Mouse (Mus musculus) kidney, embryonic 15.5 days (tissue): ENCODE measurements around the gene Ccdc187. TPM values are rescaled to one million over a fixed set of nuclear protein-coding genes. Genes with fewer than 3 reads are reported as not detected.
A peak's percentile ranks its signal among the peaks of the same experiment; 100 is the strongest.

Experiments used
- ATAC-seq: fragments of 200-750 bp; cut with Nextera tagmentation; replicated peaks from 2 replicates; pipeline ENCODE4 v1.8.0; 2017; ENCODE audit warnings: moderate TSS enrichment; ENCODE audit not compliant: low FRiP score
- H3K27ac ChIP-seq: fragments of 300-500 bp; sonication (generic); 2 replicates; pipeline ENCODE4 v1.5.1; 2015; ENCODE audit warnings: mild to moderate bottlenecking, inconsistent platforms
- H3K27me3 ChIP-seq: fragments of 300-500 bp; sonication (generic); 2 replicates; pipeline ENCODE4 v1.6.1; 2015; ENCODE audit warnings: inconsistent platforms
- H3K36me3 ChIP-seq: fragments of 300-500 bp; sonication (generic); 2 replicates; pipeline ENCODE4 v1.6.1; 2015; ENCODE audit warnings: inconsistent platforms
- H3K4me1 ChIP-seq: fragments of 300-500 bp; sonication (generic); 2 replicates; pipeline ENCODE4 v1.6.1; 2015; ENCODE audit warnings: inconsistent platforms
- H3K4me2 ChIP-seq: fragments of 300-500 bp; sonication (generic); 2 replicates; pipeline ENCODE4 v1.6.1; 2015; ENCODE audit warnings: moderate library complexity, mild to moderate bottlenecking, inconsistent platforms
- H3K4me3 ChIP-seq: fragments of 300-500 bp; sonication (generic); replicated peaks from 2 replicates; pipeline ENCODE4 v1.5.1; 2015; ENCODE audit warnings: mild to moderate bottlenecking, inconsistent platforms
- H3K9ac ChIP-seq: fragments of 300-500 bp; sonication (generic); 2 replicates; pipeline ENCODE4 v1.6.1; 2015; ENCODE audit warnings: mild to moderate bottlenecking, inconsistent platforms
- H3K9me3 ChIP-seq: fragments of 300-500 bp; sonication (generic); replicated peaks from 2 replicates; pipeline ENCODE4 v1.6.1; 2016; ENCODE audit warnings: inconsistent platforms
- WGBS: fragments of 180-500 bp; shearing (Covaris S2); methylation state at CpG from one replicate; pipeline ENCODE4 v1.1.7; 2015; ENCODE audit warnings: mixed read lengths; 5-methylcytosine and 5-hydroxymethylcytosine counted together
- polyA plus RNA-seq: library from polyadenylated mRNA; unstranded; fragments of >200 nt; fragmentation: Nextera tagmentation; extraction: Ambion mirVana; gene quantifications from 2 replicates; pipeline ENCODE4 v1.2.1, GENCODE M21; 2015

The Ccdc187 gene
- polyA plus RNA-seq, 1 experiment from 2014 or later, result 0.04 TPM

DNA sequence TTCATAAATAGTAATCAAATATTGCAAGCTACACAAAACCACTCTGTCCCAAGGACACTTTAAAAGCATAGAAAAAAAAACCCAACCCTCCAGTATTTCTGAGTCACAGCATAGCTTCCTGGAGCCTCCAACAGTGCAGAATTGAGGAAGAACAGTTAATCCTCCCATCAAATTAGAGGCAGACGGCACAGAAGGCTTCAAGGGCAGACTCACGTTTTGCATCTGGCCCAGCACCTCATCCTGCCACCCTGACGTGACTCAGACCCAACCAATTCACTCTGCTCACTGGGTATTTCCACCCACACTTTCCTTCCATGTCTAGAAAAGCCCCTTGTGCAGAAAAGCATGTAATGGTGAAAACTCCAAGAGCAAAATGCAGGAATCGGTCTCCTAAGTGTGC lies 64.1 kb downstream of the Ccdc187 start:
- H3K9me3 ChIP-seq, result no peaks in the 10 kb centered on the region
- no peak overlapping the region for H3K27ac ChIP-seq
- WGBS, result 60% methylated on average over 4 of the region's 4 CpGs
- no peaks in the 10 kb centered on the region for H3K4me1 ChIP-seq
- H3K9ac ChIP-seq, result no peak overlapping the region
- H3K36me3 ChIP-seq, result no peaks in the 10 kb centered on the region
- no peaks in the 10 kb centered on the region for H3K27me3 ChIP-seq
- H3K4me2 ChIP-seq, result no peak overlapping the region
- ATAC-seq, result no peak
- no peak overlapping the region for H3K4me3 ChIP-seq

DNA sequence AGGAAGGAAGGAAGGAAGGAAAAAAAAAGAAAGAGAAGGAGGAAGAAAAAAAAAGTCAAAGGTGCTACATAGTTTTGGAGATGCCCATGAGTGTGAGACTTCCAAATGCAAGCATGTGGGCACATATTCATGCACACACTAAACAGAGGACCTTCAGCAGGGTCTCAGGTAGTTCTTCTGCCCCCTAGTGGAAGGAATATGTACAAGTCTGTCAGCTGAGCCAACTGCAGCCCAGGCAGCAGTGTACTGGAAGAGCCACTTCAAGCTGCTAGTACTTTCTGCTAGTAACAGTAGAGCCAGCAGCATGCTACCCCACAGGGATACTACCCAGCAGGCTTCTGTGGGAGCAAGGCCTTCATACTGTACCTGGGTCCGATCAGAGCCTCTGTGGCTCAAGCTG lies 66.6 kb downstream of the Ccdc187 start:
- H3K4me1 ChIP-seq, result no peaks in the 10 kb centered on the region
- peaks cover 20% of the 10 kb centered on the region for H3K36me3 ChIP-seq
- no peak overlapping the region for H3K4me2 ChIP-seq
- WGBS, result 66% methylated on average over 1 of the region's 1 CpGs
- no peak overlapping the region for H3K9ac ChIP-seq
- no peak overlapping the region for H3K27ac ChIP-seq
- no peaks in the 10 kb centered on the region for H3K9me3 ChIP-seq
- no peaks in the 10 kb centered on the region for H3K27me3 ChIP-seq
- no peak overlapping the region for H3K4me3 ChIP-seq
- ATAC-seq, result peak; percentile 66

- 89% methylated on average over 4 of the region's 4 CpGs for WGBS
- H3K4me2 ChIP-seq, result no peak overlapping the region
- H3K4me1 ChIP-seq, result no peaks in the 10 kb centered on the region
- ATAC-seq, result no peak
- H3K27me3 ChIP-seq, result no peaks in the 10 kb centered on the region
- H3K36me3 ChIP-seq, result peaks cover 42% of the 10 kb centered on the region
- no peak overlapping the region for H3K9ac ChIP-seq
- H3K4me3 ChIP-seq, result no peak overlapping the region
- no peak overlapping the region for H3K27ac ChIP-seq
- no peaks in the 10 kb centered on the region for H3K9me3 ChIP-seq
Observed at GRCm38 (mm10) chr2:26225242-26225641, 69.1 kb downstream of the Ccdc187 start.

GRCm38 (mm10) chr2:26223961-26224360 lies 70.4 kb downstream of the Ccdc187 start:
- H3K9ac ChIP-seq, result no peak overlapping the region
- no peaks in the 10 kb centered on the region for H3K27me3 ChIP-seq
- no peak for ATAC-seq
- no peaks in the 10 kb centered on the region for H3K9me3 ChIP-seq
- H3K36me3 ChIP-seq, result peaks cover 55% of the 10 kb centered on the region
- no peak overlapping the region for H3K27ac ChIP-seq
- no peak overlapping the region for H3K4me2 ChIP-seq
- H3K4me1 ChIP-seq, result no peaks in the 10 kb centered on the region
- H3K4me3 ChIP-seq, result no peak overlapping the region
- WGBS, result 92% methylated on average over 3 of the region's 3 CpGs

- Histone ChIP-seq H3K9ac (no peak overlapping the region), H3K36me3 (peaks cover 71% of the 10 kb centered on the region), H3K27me3 (no peaks in the 10 kb centered on the region), H3K9me3 (no peaks in the 10 kb centered on the region), H3K27ac (no peak overlapping the region), H3K4me2 (no peak overlapping the region), H3K4me3 (no peak overlapping the region), H3K4me1 (no peaks in the 10 kb centered on the region)
- WGBS, result 44% methylated on average over 3 of the region's 3 CpGs
- ATAC-seq, result no peak
Observed at GRCm38 (mm10) chr2:26214526-26214925, 79.8 kb downstream of the Ccdc187 start.

GRCm38 (mm10) chr2:26209566-26209965 lies 84.8 kb downstream of the Ccdc187 start:
- H3K27ac ChIP-seq, result no peak overlapping the region
- no peak overlapping the region for H3K4me3 ChIP-seq
- peaks cover 35% of the 10 kb centered on the region for H3K27me3 ChIP-seq
- H3K9ac ChIP-seq, result no peak overlapping the region
- WGBS, result 89% methylated on average over 3 of the region's 3 CpGs
- ATAC-seq, result no peak
- peaks cover 42% of the 10 kb centered on the region for H3K36me3 ChIP-seq
- no peaks in the 10 kb centered on the region for H3K9me3 ChIP-seq
- peaks cover 7% of the 10 kb centered on the region; the same call in 1 of the 2 replicates for H3K4me1 ChIP-seq
- H3K4me2 ChIP-seq, result no peak overlapping the region

GRCm38 (mm10) chr2:26208126-26208789 lies 86.1 kb downstream of the Ccdc187 start, which contains the start of gene Lhx3:
TSS of gene Lhx3 (minus strand) at chr2:26208289.
- peaks cover 48% of the 10 kb centered on the region for H3K27me3 ChIP-seq
- no peak within 1 kb of the TSS for H3K4me2 ChIP-seq
- H3K36me3 ChIP-seq, result peaks cover 29% of the 10 kb centered on the region
- no peaks in the 10 kb centered on the region for H3K9me3 ChIP-seq
- no peak within 1 kb of the TSS for H3K4me3 ChIP-seq
- no peak within 1 kb of the TSS for H3K27ac ChIP-seq
- 5% methylated on average over 19 of the region's 19 CpGs for WGBS
- peak; percentile 92 for ATAC-seq
- H3K4me1 ChIP-seq, result peaks cover 7% of the 10 kb centered on the region; the same call in 1 of the 2 replicates
- H3K9ac ChIP-seq, result no peak within 1 kb of the TSS

GRCm38 (mm10) chr2:26207559-26207958 lies 86.8 kb downstream of the Ccdc187 start:
- no peak overlapping the region for H3K27ac ChIP-seq
- WGBS, result 6% methylated on average over 9 of the region's 9 CpGs
- ATAC-seq, result no peak

DNA sequence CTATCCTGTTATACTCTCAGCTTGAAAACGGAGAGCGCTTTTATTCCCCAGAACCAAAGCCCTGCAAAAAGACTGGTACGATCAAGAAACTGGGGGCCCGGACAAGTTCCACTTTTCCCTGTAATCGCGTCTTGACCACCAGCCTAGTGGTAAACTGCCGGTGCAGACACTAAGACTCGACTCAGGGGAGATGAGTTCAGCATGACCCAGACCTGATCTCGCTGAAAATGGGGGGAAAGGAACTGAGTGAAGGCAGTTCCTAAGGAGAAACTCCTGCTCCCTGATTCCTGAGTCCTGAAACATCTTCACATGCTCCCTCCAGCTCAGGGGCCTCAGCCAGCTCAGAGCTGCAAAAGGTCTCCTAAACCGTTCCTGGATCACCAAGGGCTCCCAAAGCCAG lies 88.6 kb downstream of the Ccdc187 start:
- Histone ChIP-seq H3K4me3 (no peak overlapping the region), H3K4me2 (no peak overlapping the region), H3K27me3 (peaks cover 73% of the 10 kb centered on the region), H3K36me3 (peaks cover 12% of the 10 kb centered on the region), H3K9ac (no peak overlapping the region), H3K9me3 (no peaks in the 10 kb centered on the region), H3K4me1 (peaks cover 19% of the 10 kb centered on the region), H3K27ac (no peak overlapping the region)
- 8% methylated on average over 10 of the region's 10 CpGs for WGBS
- ATAC-seq, result no peak

More at GRCm38 (mm10) chr2:26207559-26207958, 86.8 kb downstream of the Ccdc187 start:
- Histone ChIP-seq H3K36me3 (peaks cover 29% of the 10 kb centered on the region), H3K4me1 (peaks cover 12% of the 10 kb centered on the region), H3K4me3 (no peak overlapping the region), H3K9me3 (no peaks in the 10 kb centered on the region), H3K27me3 (peaks cover 55% of the 10 kb centered on the region), H3K9ac (no peak overlapping the region), H3K4me2 (no peak overlapping the region)

GRCm38 (mm10) chr2:26205126-26205525 lies 89.2 kb downstream of the Ccdc187 start:
- peaks cover 23% of the 10 kb centered on the region for H3K4me1 ChIP-seq
- no peak for ATAC-seq
- peaks cover 79% of the 10 kb centered on the region for H3K27me3 ChIP-seq
- no peak overlapping the region for H3K9ac ChIP-seq
- WGBS, result 1% methylated on average over 16 of the region's 16 CpGs
- H3K4me2 ChIP-seq, result no peak overlapping the region
- no peaks in the 10 kb centered on the region for H3K9me3 ChIP-seq
- no peak overlapping the region for H3K27ac ChIP-seq
- H3K36me3 ChIP-seq, result peaks cover 6% of the 10 kb centered on the region
- H3K4me3 ChIP-seq, result no peak overlapping the region

GRCm38 (mm10) chr2:26202849-26203475 lies 91.4 kb downstream of the Ccdc187 start:
- H3K9me3 ChIP-seq, result no peaks in the 10 kb centered on the region
- WGBS, result under 1% methylated on average over 36 of the region's 36 CpGs
- H3K4me1 ChIP-seq, result peaks cover 41% of the 10 kb centered on the region
- H3K4me2 ChIP-seq, result no peak overlapping the region
- peaks cover 100% of the 10 kb centered on the region for H3K27me3 ChIP-seq
- H3K27ac ChIP-seq, result no peak overlapping the region
- H3K4me3 ChIP-seq, result 0 out of 2 replicates have a peak overlapping the region, but pooled peaks have one; percentile 15
- no peak for ATAC-seq
- H3K9ac ChIP-seq, result no peak overlapping the region
- no peaks in the 10 kb centered on the region for H3K36me3 ChIP-seq

DNA sequence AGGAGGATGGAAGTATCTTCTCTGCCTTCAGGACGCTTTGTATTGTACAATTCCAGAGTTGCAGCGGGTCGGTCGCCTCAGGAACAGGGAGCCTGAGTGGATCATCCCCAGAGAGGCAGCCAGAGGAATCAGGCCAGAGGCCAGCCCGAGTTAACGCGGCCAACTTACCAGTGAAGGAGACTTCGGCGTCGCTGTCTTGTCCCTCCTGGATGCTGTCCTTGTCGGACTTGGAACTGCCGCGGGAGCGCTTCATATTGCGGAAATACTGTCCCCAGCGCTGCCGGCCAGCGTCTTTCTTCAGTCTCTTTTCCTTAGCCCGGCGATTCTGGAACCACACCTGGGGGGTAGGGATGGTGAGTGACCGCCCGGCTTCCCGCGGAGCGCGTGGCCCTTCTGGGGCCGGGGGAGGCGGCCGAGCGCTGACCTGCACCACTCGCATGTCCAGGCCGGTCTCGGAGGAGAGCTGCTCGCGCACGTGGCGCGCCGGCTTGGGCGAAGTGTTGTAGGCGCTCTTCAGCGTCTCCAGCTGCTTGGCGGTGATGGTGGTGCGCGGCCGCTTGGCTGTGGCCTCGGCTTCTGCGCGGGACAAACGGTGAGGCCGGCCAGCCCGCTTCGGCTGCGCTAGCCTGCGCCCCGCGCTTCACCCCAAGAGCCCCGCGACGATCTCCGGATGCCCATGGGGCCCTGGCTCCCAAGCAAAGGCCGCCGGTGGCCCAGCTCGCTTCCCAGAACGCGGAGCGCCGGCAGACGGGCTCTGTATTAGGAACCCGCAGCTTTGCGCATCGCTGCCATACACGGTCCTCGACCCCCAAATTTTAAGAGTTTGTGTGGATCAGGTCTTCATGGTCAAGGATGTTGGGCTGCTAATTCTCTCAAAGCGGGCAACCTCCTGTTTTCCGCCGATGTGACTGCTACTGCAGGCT lies 92.2 kb downstream of the Ccdc187 start:
- no peak overlapping the region for H3K27ac ChIP-seq
- ATAC-seq, result no peak
- WGBS, result under 1% methylated on average over 77 of the region's 77 CpGs
- no peaks in the 10 kb centered on the region for H3K36me3 ChIP-seq
- H3K9me3 ChIP-seq, result no peaks in the 10 kb centered on the region
- H3K9ac ChIP-seq, result no peak overlapping the region
- H3K27me3 ChIP-seq, result peaks cover 100% of the 10 kb centered on the region
- peaks cover 45% of the 10 kb centered on the region for H3K4me1 ChIP-seq
- H3K4me2 ChIP-seq, result peak overlapping the region; percentile 43
- H3K4me3 ChIP-seq, result peak overlapping the region; percentile 15
